Mouse (Mus musculus): Measurements from ENCODE around the gene Lamb2. TPM values are rescaled to one million over a fixed set of nuclear protein-coding genes. Genes with fewer than 3 reads are reported as not detected.

Lamb2 gene
- polyA plus RNA-seq, 1 experiment from 2014 or later = 8.9 TPM

DNA sequence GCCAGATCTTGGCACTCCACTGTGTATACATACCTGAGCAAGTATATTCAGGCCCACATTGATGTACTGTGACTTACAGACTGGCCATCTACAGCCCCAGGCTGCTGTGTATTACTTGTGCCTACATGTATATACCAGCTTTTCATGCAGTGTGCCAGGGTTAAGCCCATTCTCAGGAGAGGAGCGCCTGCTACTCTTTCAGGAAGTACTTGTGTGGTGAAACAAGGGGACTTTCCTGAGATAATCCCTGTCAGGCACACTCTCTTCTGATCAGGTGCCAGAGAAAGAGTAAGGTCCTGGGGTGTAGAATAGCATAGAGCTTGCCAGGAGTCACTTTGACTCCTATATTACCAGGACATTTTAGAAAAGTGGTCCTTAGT is 19.6 kb upstream of the Lamb2 start:
- no peaks in the 10 kb centered on the region for H3K27me3 ChIP-seq (replicated peaks; ENCODE audit: control insufficient read depth, insufficient read depth, low read length)
- H3K4me1 ChIP-seq (replicated peaks; ENCODE audit: control insufficient read depth, insufficient read depth, low read length) = peaks cover 14% of the 10 kb centered on the region
- no peaks in the 10 kb centered on the region for H3K9me3 ChIP-seq (ENCODE audit: control insufficient read depth)
- peak overlapping the region; percentile 90; the same call in 1 of the 2 replicates for H3K4me3 ChIP-seq (ENCODE audit: low read depth, low read length)
- ATAC-seq = no peak
- H3K9ac ChIP-seq (ENCODE audit: low read depth, low read length) = no peak overlapping the region
- WGBS = 81% methylated on average over 1 of the region's 1 CpGs
- peaks cover 18% of the 10 kb centered on the region for H3K36me3 ChIP-seq (ENCODE audit: control insufficient read depth, insufficient read depth)
- H3K4me2 ChIP-seq (replicated peaks; ENCODE audit: low read depth) = peak overlapping the region; percentile 73
- H3K27ac ChIP-seq (ENCODE audit: low read depth, low read length) = peak overlapping the region; percentile 95; the same call in 1 of the 2 replicates
- TF ChIP-seq CTCF (IDR thresholded peaks at IDR 0.05; ENCODE audit: low read depth) = no peak

GRCm38 (mm10) chr9:108460319-108461178 is 19.0 kb upstream of the Lamb2 start, which contains the start of gene Ccdc71:
Gene Ccdc71, plus strand, starts transcription at chr9:108460527.
- Histone ChIP-seq H3K4me1 (replicated peaks; ENCODE audit: control insufficient read depth, insufficient read depth, low read length) (peaks cover 14% of the 10 kb centered on the region), H3K9ac (ENCODE audit: low read depth, low read length) (peak within 1 kb of the TSS; percentile 91), H3K4me3 (ENCODE audit: low read depth, low read length) (peak within 1 kb of the TSS; percentile 90), H3K27me3 (replicated peaks; ENCODE audit: control insufficient read depth, insufficient read depth, low read length) (no peaks in the 10 kb centered on the region), H3K9me3 (ENCODE audit: control insufficient read depth) (no peaks in the 10 kb centered on the region), H3K4me2 (replicated peaks; ENCODE audit: low read depth) (peak within 1 kb of the TSS; percentile 73), H3K36me3 (ENCODE audit: control insufficient read depth, insufficient read depth) (peaks cover 24% of the 10 kb centered on the region), H3K27ac (ENCODE audit: low read depth, low read length) (peak within 1 kb of the TSS; percentile 95)
- WGBS = under 1% methylated on average over 51 of the region's 52 CpGs
- peak; percentile 88 for ATAC-seq
- TF ChIP-seq CTCF (IDR thresholded peaks at IDR 0.05; ENCODE audit: low read depth) = peak; percentile 11; the same call in 1 of the 2 replicates

- 0 out of 2 replicates have a peak, but pooled peaks have one; percentile 10 for ATAC-seq
Observed at GRCm38 (mm10) chr9:108461181-108461631, 18.3 kb upstream of the Lamb2 start, which contains the start of gene Klhdc8b. Gene Klhdc8b, minus strand, starts transcription at chr9:108461581.

GRCm38 (mm10) chr9:108461675-108462074 is 17.9 kb upstream of the Lamb2 start:
- Histone ChIP-seq H3K36me3 (ENCODE audit: control insufficient read depth, insufficient read depth) (peaks cover 24% of the 10 kb centered on the region), H3K9ac (ENCODE audit: low read depth, low read length) (peak overlapping the region; percentile 91), H3K4me3 (ENCODE audit: low read depth, low read length) (peak overlapping the region; percentile 90), H3K4me2 (replicated peaks; ENCODE audit: low read depth) (peak overlapping the region; percentile 73), H3K27me3 (replicated peaks; ENCODE audit: control insufficient read depth, insufficient read depth, low read length) (no peaks in the 10 kb centered on the region), H3K27ac (ENCODE audit: low read depth, low read length) (0 out of 2 replicates have a peak overlapping the region, but pooled peaks have one; percentile 2), H3K4me1 (replicated peaks; ENCODE audit: control insufficient read depth, insufficient read depth, low read length) (peaks cover 14% of the 10 kb centered on the region), H3K9me3 (ENCODE audit: control insufficient read depth) (no peaks in the 10 kb centered on the region)
- no peak for TF ChIP-seq CTCF (IDR thresholded peaks at IDR 0.05; ENCODE audit: low read depth)
- 74% methylated on average over 5 of the region's 5 CpGs for WGBS
- ATAC-seq = no peak

More at GRCm38 (mm10) chr9:108461181-108461631, 18.3 kb upstream of the Lamb2 start, which contains the start of gene Klhdc8b:
- Histone ChIP-seq H3K9ac (ENCODE audit: low read depth, low read length) (peak within 1 kb of the TSS; percentile 91), H3K27me3 (replicated peaks; ENCODE audit: control insufficient read depth, insufficient read depth, low read length) (no peaks in the 10 kb centered on the region), H3K36me3 (ENCODE audit: control insufficient read depth, insufficient read depth) (peaks cover 24% of the 10 kb centered on the region), H3K4me3 (ENCODE audit: low read depth, low read length) (peak within 1 kb of the TSS; percentile 90), H3K9me3 (ENCODE audit: control insufficient read depth) (no peaks in the 10 kb centered on the region), H3K27ac (ENCODE audit: low read depth, low read length) (peak within 1 kb of the TSS; percentile 95), H3K4me2 (replicated peaks; ENCODE audit: low read depth) (peak within 1 kb of the TSS; percentile 73), H3K4me1 (replicated peaks; ENCODE audit: control insufficient read depth, insufficient read depth, low read length) (peaks cover 14% of the 10 kb centered on the region)
- 14% methylated on average over 11 of the region's 11 CpGs for WGBS
- no peak for TF ChIP-seq CTCF (IDR thresholded peaks at IDR 0.05; ENCODE audit: low read depth)

GRCm38 (mm10) chr9:108462192-108462591 is 17.3 kb upstream of the Lamb2 start:
- TF ChIP-seq CTCF (IDR thresholded peaks at IDR 0.05; ENCODE audit: low read depth) = no peak
- Histone ChIP-seq H3K4me2 (replicated peaks; ENCODE audit: low read depth) (peak overlapping the region; percentile 73), H3K27ac (ENCODE audit: low read depth, low read length) (0 out of 2 replicates have a peak overlapping the region, but pooled peaks have one; percentile 2), H3K4me3 (ENCODE audit: low read depth, low read length) (no peak overlapping the region), H3K9ac (ENCODE audit: low read depth, low read length) (0 out of 2 replicates have a peak overlapping the region, but pooled peaks have one; percentile 17), H3K4me1 (replicated peaks; ENCODE audit: control insufficient read depth, insufficient read depth, low read length) (peaks cover 14% of the 10 kb centered on the region), H3K36me3 (ENCODE audit: control insufficient read depth, insufficient read depth) (peaks cover 24% of the 10 kb centered on the region), H3K27me3 (replicated peaks; ENCODE audit: control insufficient read depth, insufficient read depth, low read length) (no peaks in the 10 kb centered on the region), H3K9me3 (ENCODE audit: control insufficient read depth) (no peaks in the 10 kb centered on the region)
- no peak for ATAC-seq
- 61% methylated on average over 10 of the region's 10 CpGs for WGBS

GRCm38 (mm10) chr9:108463713-108464112 is 15.8 kb upstream of the Lamb2 start:
- TF ChIP-seq CTCF (IDR thresholded peaks at IDR 0.05; ENCODE audit: low read depth) = no peak
- Histone ChIP-seq H3K9me3 (ENCODE audit: control insufficient read depth) (no peaks in the 10 kb centered on the region), H3K27me3 (replicated peaks; ENCODE audit: control insufficient read depth, insufficient read depth, low read length) (no peaks in the 10 kb centered on the region), H3K9ac (ENCODE audit: low read depth, low read length) (no peak overlapping the region), H3K4me2 (replicated peaks; ENCODE audit: low read depth) (no peak overlapping the region), H3K4me3 (ENCODE audit: low read depth, low read length) (no peak overlapping the region), H3K27ac (ENCODE audit: low read depth, low read length) (no peak overlapping the region), H3K4me1 (replicated peaks; ENCODE audit: control insufficient read depth, insufficient read depth, low read length) (peaks cover 14% of the 10 kb centered on the region), H3K36me3 (ENCODE audit: control insufficient read depth, insufficient read depth) (peaks cover 24% of the 10 kb centered on the region)
- WGBS = 88% methylated on average over 9 of the region's 9 CpGs
- no peak for ATAC-seq

All from intestine, postnatal 0 days (tissue).